ENCODE assay signal across 19 mouse cellular contexts in the genomic region with DNA sequence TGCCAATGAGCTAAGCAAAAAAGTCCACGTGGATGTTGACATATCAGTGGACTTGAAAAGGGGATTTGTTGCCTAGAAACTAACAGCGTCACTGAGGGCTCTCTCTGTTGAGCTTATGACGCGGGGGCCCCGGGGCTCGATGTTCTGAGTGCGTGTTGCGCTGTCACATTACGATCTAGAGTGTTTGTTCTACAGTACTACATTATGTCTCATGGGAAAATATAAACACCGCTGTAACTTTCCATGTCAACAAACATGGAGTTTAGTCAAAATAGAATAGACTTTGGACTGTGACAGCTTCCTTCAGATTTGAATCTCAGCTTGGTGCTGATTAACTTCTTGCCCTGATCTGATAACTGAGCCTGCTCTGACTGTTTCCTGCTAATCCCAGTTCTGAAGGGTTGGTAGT. TPM values are rescaled to one million over a fixed set of nuclear protein-coding genes. Genes with fewer than 3 reads are reported as not detected.
DNase-seq lines count a peak whose midpoint lies in the region; ATAC-seq and TF ChIP-seq lines count a peak whose summit lies in the region.
"Had no signal": no experiment of that assay in that cellular context is flagged by ENCODE, and none has a peak within 500 bp of the region (broad histone marks: within the 10 kb centered on the region; RNA-seq: fewer than 3 reads in every experiment).

No protein-coding gene starts in this region.

- H3K4me2 ChIP-seq in kidney, postnatal 0 days (ENCODE audit: low read length), result no peak overlapping the region
- no peak overlapping the region for H3K4me2 ChIP-seq in lung, postnatal 0 days (replicated peaks; ENCODE audit: low read depth, low read length)
- H3K4me2 ChIP-seq: embryonic facial prominence, embryonic 12.5 days; forebrain, embryonic 15.5 days; heart, embryonic 12.5 days had no signal

- intact Hi-C loops in heart, postnatal 36 days (cut with DNase I), result no loop called here

- H3K9me3 ChIP-seq in kidney, postnatal 0 days (replicated peaks; ENCODE audit: low read length), result no peaks in the 10 kb centered on the region
- no peaks in the 10 kb centered on the region for H3K9me3 ChIP-seq in lung, postnatal 0 days (ENCODE audit: low read length)
- H3K9me3 ChIP-seq: embryonic facial prominence, embryonic 12.5 days; forebrain, embryonic 15.5 days; G1E; heart, embryonic 12.5 days had no signal

- peaks cover 12% of the 10 kb centered on the region for H3K4me1 ChIP-seq in kidney, postnatal 0 days (replicated peaks; ENCODE audit: insufficient read depth, low read length)
- H3K4me1 ChIP-seq in lung, postnatal 0 days (ENCODE audit: insufficient read depth, low read depth, low read length), result peaks cover 10% of the 10 kb centered on the region; the same call in 1 of the 2 replicates

- WGBS in kidney, postnatal 0 days, result 84% methylated on average over 10 of the region's 10 CpGs
- WGBS in lung, postnatal 0 days, result 68% methylated on average over 10 of the region's 10 CpGs

- no peak for TF ChIP-seq CTCF in kidney, postnatal 0 days (IDR thresholded peaks at IDR 0.05; ENCODE audit: low read depth)
- no peak for TF ChIP-seq CTCF in lung, postnatal 0 days (IDR thresholded peaks at IDR 0.05)

- no peak overlapping the region for H3K9ac ChIP-seq in kidney, postnatal 0 days (ENCODE audit: low read depth, low read length)
- H3K9ac ChIP-seq in lung, postnatal 0 days (replicated peaks; ENCODE audit: low read depth), result no peak overlapping the region
- H3K9ac ChIP-seq: embryonic facial prominence, embryonic 12.5 days; forebrain, embryonic 15.5 days; heart, embryonic 12.5 days had no signal

- no peaks in the 10 kb centered on the region for H3K36me3 ChIP-seq in kidney, postnatal 0 days (ENCODE audit: insufficient read depth, low read length)
- H3K36me3 ChIP-seq in lung, postnatal 0 days (ENCODE audit: insufficient read depth, low read length), result no peaks in the 10 kb centered on the region
- H3K36me3 ChIP-seq: embryonic facial prominence, embryonic 12.5 days; forebrain, embryonic 15.5 days; heart, embryonic 12.5 days had no signal

- H3K4me3 ChIP-seq in kidney, postnatal 0 days (replicated peaks; ENCODE audit: low read depth, low read length), result no peak overlapping the region
- no peak overlapping the region for H3K4me3 ChIP-seq in lung, postnatal 0 days (ENCODE audit: low read depth, low read length)
- H3K4me3 ChIP-seq: embryonic facial prominence, embryonic 12.5 days; forebrain, embryonic 15.5 days; heart, embryonic 12.5 days had no signal

- no peaks in the 10 kb centered on the region for H3K27me3 ChIP-seq in kidney, postnatal 0 days (ENCODE audit: insufficient read depth, low read length)
- no peaks in the 10 kb centered on the region for H3K27me3 ChIP-seq in lung, postnatal 0 days (replicated peaks; ENCODE audit: insufficient read depth, low read length)
- H3K27me3 ChIP-seq: embryonic facial prominence, embryonic 12.5 days; forebrain, embryonic 15.5 days; heart, embryonic 12.5 days had no signal

- H3K27ac ChIP-seq in kidney, postnatal 0 days, result no peak overlapping the region
- no peak overlapping the region for H3K27ac ChIP-seq in lung, postnatal 0 days (ENCODE audit: low read length)
- H3K27ac ChIP-seq: embryonic facial prominence, embryonic 12.5 days; forebrain, embryonic 15.5 days had no signal

- no peak for TF ChIP-seq EP300 in lung, postnatal 0 days (IDR thresholded peaks at IDR 0.05)

- ATAC-seq in kidney, postnatal 0 days (replicated peaks; ENCODE audit: low FRiP score, low read depth), result peak; percentile 57
- ATAC-seq in lung, postnatal 0 days, result peak; percentile 67
- ATAC-seq: CD4-positive, CD25-positive, alpha-beta regulatory T cell, adult 4 months; forebrain, embryonic 15.5 days had no signal

- DNase-seq in heart, adult 11 months, result peak; percentile 36
- no peak for DNase-seq in heart, postnatal 36 days
- no peak for DNase-seq in kidney, postnatal 0 days (ENCODE audit: low spot score)
- DNase-seq in kidney, postnatal 14 days, result no peak
- peak; percentile 45 for DNase-seq in lung, postnatal 0 days (ENCODE audit: low spot score)
- DNase-seq in lung, postnatal 10 days, result no peak
- DNase-seq in induced T-regulatory cell, adult 2 months (ENCODE audit: low read depth), result peak; percentile 59
- no peak for DNase-seq in cerebellum, adult 8-10 months
- DNase-seq: adrenal gland, adult 8-10 months; adrenal gland, postnatal 36 days; B cell, adult 2 months; cerebellum, adult 9-10 months; cerebellum, postnatal 25 days; gastrocnemius, postnatal 14 days had no signal

RNA-seq across cellular contexts. Expression of gene Reps1, which starts 10.4 kb away (rescaled TPM):
- total RNA-seq in heart, postnatal 36 days (2021), result 10 to 100 TPM; 27.6 to 30.5 TPM
- polyA plus RNA-seq in kidney, postnatal 0 days (2015; fragmentation: Nextera tagmentation; extraction: Ambion mirVana), result 13.7 and 19.5 TPM in 2 replicates
- polyA plus RNA-seq in lung, postnatal 0 days (2015; fragmentation: Nextera tagmentation; extraction: Ambion mirVana), result 10.7 and 10.8 TPM in 2 replicates

RNA-seq across cellular contexts. Expression of gene Abracl, which starts 42.9 kb away (rescaled TPM):
- total RNA-seq in heart, postnatal 36 days (2021), result 10 to 100 TPM; 26.2 to 30.7 TPM
- polyA plus RNA-seq in kidney, postnatal 0 days (2015; fragmentation: Nextera tagmentation; extraction: Ambion mirVana), result 192 and 194 TPM in 2 replicates
- 137 and 148 TPM in 2 replicates for polyA plus RNA-seq in lung, postnatal 0 days (2015; fragmentation: Nextera tagmentation; extraction: Ambion mirVana)

Comparison
In these comparisons a context has a peak if more than half of its experiments do, and no peak if none do; other contexts are left out.
1. DNase-seq: peak in heart, adult 11 months (single experiment), lung, postnatal 0 days (single experiment) and induced T-regulatory cell, adult 2 months (single experiment); none in heart, postnatal 36 days (0 of 2), kidney, postnatal 0 days (single experiment), kidney, postnatal 14 days (single experiment), lung, postnatal 10 days (single experiment) and cerebellum, adult 8-10 months (single experiment).